Mouse (Mus musculus) ovary, adult 2 months (tissue): ENCODE measurements around the gene Gpr137b. TPM values are rescaled to one million over a fixed set of nuclear protein-coding genes. Genes with fewer than 3 reads are reported as not detected.

Experiments used
- polyA plus RNA-seq: library from polyadenylated mRNA; depleted of rRNA; stranded (reverse); fragments of >200 nt; gene quantifications from 2 replicates; pipeline ENCODE4 v1.2.3, GENCODE M21; 2012; rRNA removed

Gpr137b gene
- polyA plus RNA-seq = 30.2 and 33.1 TPM in 2 replicates

DNA sequence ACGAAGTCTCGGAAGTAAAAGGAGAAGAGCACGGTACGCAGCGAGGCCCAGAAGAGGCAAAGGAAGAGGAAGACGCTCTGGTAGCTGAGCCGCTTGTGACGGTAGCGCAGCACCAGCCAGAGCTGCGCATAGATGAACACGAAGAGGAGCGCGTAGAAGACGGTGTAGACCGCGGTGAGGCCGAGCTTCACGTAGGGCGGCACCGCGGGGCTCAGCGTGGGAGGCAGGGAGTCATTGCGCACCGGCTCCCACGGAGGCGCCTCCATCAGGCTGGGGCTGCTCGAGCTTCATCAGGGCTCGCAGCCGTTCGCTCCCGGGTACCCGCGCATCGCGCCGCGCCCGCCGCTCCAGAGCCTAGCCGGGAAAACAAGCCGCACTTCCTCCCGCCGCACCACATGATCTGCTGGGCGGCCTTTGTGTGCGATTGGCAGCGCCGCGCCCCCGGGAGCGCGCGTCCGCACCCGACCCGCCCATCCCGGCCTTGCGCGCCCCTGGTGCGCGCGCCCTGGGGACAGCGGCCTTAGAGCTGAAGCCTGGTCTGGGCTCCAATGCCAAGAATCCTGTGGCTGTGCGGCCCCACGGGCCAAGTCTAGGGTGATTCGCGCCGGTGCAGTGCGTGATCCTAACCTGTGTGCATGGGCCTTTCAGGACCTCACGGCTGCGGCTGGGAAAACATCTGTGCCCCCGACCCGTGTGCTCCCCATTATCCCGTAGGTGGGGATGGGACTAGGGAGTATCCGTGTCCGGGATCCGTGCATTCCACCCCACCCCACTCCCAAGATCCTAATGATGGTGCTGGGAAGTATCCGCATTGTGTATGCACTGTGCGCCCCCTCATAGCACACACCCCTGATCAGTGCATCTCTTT, at the start of gene Gpr137b:
Gene Gpr137b, minus strand, starts transcription at position 787 of the 868 bp plus-strand sequence.

DNA sequence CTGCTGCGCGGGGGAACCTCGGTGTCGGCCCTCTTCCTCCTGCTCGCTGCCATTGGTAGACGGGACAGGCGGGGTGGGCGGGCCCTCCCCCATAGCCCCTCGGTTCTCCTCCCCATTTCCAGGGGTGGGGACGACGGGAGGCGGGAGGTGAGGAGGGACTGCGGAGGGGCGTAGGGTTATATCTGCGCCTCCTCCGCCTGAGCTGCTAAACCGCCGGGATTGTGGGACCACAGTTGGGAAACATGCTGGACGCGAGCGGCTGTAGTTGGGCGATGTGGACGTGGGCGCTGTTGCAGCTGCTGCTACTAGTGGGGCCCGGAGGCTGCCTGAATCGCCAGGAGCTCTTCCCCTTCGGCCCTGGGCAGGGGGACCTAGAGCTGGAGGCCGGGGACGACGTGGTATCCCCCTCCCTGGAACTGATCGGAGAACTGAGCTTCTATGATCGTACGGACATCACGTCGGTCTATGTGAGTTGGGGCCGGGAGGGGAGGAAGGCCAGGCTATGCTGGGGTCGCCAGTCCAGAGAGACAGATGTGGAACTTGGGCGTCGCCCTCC, 43.7 kb upstream of the Gpr137b start, which contains the start of gene Nid1:
Gene Nid1, plus strand, starts transcription at position 92 of the 556 bp plus-strand sequence.

Other genes starting within 250 kb of the Gpr137b start
- gene Prl2c5, start 211.3 kb downstream of the Gpr137b start, polyA plus RNA-seq = not detected in 2 replicates
- gene Nid1, start 43.5 kb upstream of the Gpr137b start, polyA plus RNA-seq = 139 and 150 TPM in 2 replicates
- 2.0 and 2.8 TPM in 2 replicates for gene Lyst, start 196.4 kb upstream of the Gpr137b start, polyA plus RNA-seq